In genomic region chr13:29533586-29533985, GRCm38 (mm10) we compare ENCODE assay signal across 33 mouse cellular contexts.
"Had no signal": no experiment of that assay in that cellular context is flagged by ENCODE, and none has a peak within 500 bp of the region (broad histone marks: within the 10 kb centered on the region; RNA-seq: fewer than 3 reads in every experiment).

No protein-coding gene starts in this region.

- ATAC-seq: hindbrain, embryonic 16.5 days; hindbrain, postnatal 0 days; inflammation-experienced regulatory T-cells, adult 6 months; intestine, embryonic 15.5 days; intestine, embryonic 16.5 days; intestine, postnatal 0 days had no signal

- H3K9me3 ChIP-seq: heart, embryonic 12.5 days; heart, embryonic 15.5 days; hindbrain, embryonic 10.5 days; hindbrain, embryonic 12.5 days; hindbrain, embryonic 13.5 days; hindbrain, embryonic 15.5 days; intestine, embryonic 15.5 days; kidney, embryonic 15.5 days had no signal

- H3K4me3 ChIP-seq: heart, embryonic 12.5 days; heart, embryonic 15.5 days; hindbrain, embryonic 10.5 days; hindbrain, embryonic 12.5 days; hindbrain, embryonic 13.5 days; hindbrain, embryonic 15.5 days; intestine, embryonic 15.5 days; kidney, embryonic 15.5 days; layer of hippocampus, adult 2 months; left cerebral cortex, adult 2 months had no signal

- H3K36me3 ChIP-seq: heart, embryonic 12.5 days; heart, embryonic 15.5 days; hindbrain, embryonic 10.5 days; hindbrain, embryonic 12.5 days; hindbrain, embryonic 13.5 days; hindbrain, embryonic 15.5 days; intestine, embryonic 15.5 days; kidney, embryonic 15.5 days had no signal

- H3K4me1 ChIP-seq: hindbrain, embryonic 15.5 days; intestine, embryonic 15.5 days; kidney, embryonic 15.5 days had no signal

- H3K27ac ChIP-seq: heart, embryonic 15.5 days; hindbrain, embryonic 10.5 days; hindbrain, embryonic 12.5 days; hindbrain, embryonic 13.5 days; hindbrain, embryonic 14.5 days; hindbrain, embryonic 15.5 days; hindbrain, postnatal 0 days; intestine, embryonic 15.5 days; kidney, embryonic 15.5 days; kidney, postnatal 0 days; layer of hippocampus, adult 2 months; left cerebral cortex, adult 2 months had no signal

- H3K9ac ChIP-seq: heart, embryonic 12.5 days; heart, embryonic 15.5 days; hindbrain, embryonic 12.5 days; hindbrain, embryonic 13.5 days; hindbrain, embryonic 14.5 days; hindbrain, embryonic 15.5 days; intestine, embryonic 15.5 days; kidney, embryonic 15.5 days had no signal

- H3K4me2 ChIP-seq: heart, embryonic 11.5 days; heart, embryonic 12.5 days; heart, embryonic 15.5 days; hindbrain, embryonic 12.5 days; hindbrain, embryonic 13.5 days; hindbrain, embryonic 14.5 days; hindbrain, embryonic 15.5 days; intestine, embryonic 15.5 days; kidney, embryonic 15.5 days had no signal

- DNase-seq: heart, postnatal 10 days; heart, postnatal 36 days; heart, postnatal 4 days; kidney, adult 11 months; kidney, adult 18-20 months; kidney, adult 2 months; kidney, adult 8-10 months; kidney, adult 9 months; kidney, postnatal 10 days; kidney, postnatal 14 days; kidney, postnatal 25 days; kidney, postnatal 36 days; kidney, postnatal 4 days; layer of hippocampus, adult 9-11 months; layer of hippocampus, postnatal 36 days had no signal

- H3K27me3 ChIP-seq: heart, embryonic 12.5 days; heart, embryonic 15.5 days; hindbrain, embryonic 12.5 days; hindbrain, embryonic 13.5 days; hindbrain, embryonic 15.5 days; intestine, embryonic 15.5 days; kidney, embryonic 15.5 days had no signal
